Mouse (Mus musculus) myocyte (in vitro differentiated cells): ENCODE measurements around the gene Pdcd4.

Experiments
- CEBPB ChIP-seq: IDR thresholded peaks from 2 replicates; pipeline ENCODE4 v1.6.1; 2011; ENCODE audit warnings: mild to moderate bottlenecking, moderate library complexity; ENCODE audit not compliant: poor library complexity, insufficient read depth, severe bottlenecking
- MYOG ChIP-seq, 3 experiments: IDR thresholded peaks; one replicate each; pipeline ENCODE4 v1.6.1; 2011; ENCODE audit warnings: control low read depth in 2 of 3, low read depth in 2 of 3, mild to moderate bottlenecking in 2 of 3; ENCODE audit not compliant: insufficient read length in 2 of 3, control insufficient read depth in 1 of 3, insufficient read depth in 1 of 3
- POLR2A ChIP-seq: IDR thresholded peaks from one replicate; pipeline ENCODE4 v1.6.1; 2011; ENCODE audit warnings: low read depth, mild to moderate bottlenecking, control low read depth, moderate library complexity; ENCODE audit not compliant: insufficient read length
- POLR2AphosphoS2 ChIP-seq: IDR thresholded peaks from one replicate; pipeline ENCODE4 v1.6.1; 2011; ENCODE audit warnings: low read depth, control low read depth; ENCODE audit not compliant: insufficient read length
- REST ChIP-seq: IDR thresholded peaks from one replicate; pipeline ENCODE4 v1.6.1; 2011; ENCODE audit warnings: mild to moderate bottlenecking, control low read depth, moderate library complexity; ENCODE audit not compliant: insufficient read depth, insufficient read length
- TCF3 ChIP-seq: IDR thresholded peaks from one replicate; pipeline ENCODE4 v1.6.1; 2011; ENCODE audit warnings: low read depth, control low read depth; ENCODE audit not compliant: insufficient read length
- USF1 ChIP-seq: IDR thresholded peaks from one replicate; pipeline ENCODE4 v1.6.1; 2011; ENCODE audit warnings: low read depth, mild to moderate bottlenecking, control low read depth, moderate library complexity

- no peak for TF ChIP-seq TCF3
- TF ChIP-seq POLR2AphosphoS2 = no peak
- no peak for TF ChIP-seq POLR2A
- no peak for TF ChIP-seq MYOG (IDR thresholded peaks at IDR 0.05; ENCODE audit: control insufficient read depth in 1 of 3, insufficient read depth in 1 of 3, insufficient read length in 2 of 3, low read depth in 2 of 3)
- TF ChIP-seq REST = no peak
- TF ChIP-seq USF1 = no peak
- TF ChIP-seq CEBPB = no peak
These were observed 77.2 kb downstream of the Pdcd4 start for GRCm38 (mm10) chr19:53969226-53969625.
